Mouse (Mus musculus) liver, embryonic 14.5 days (tissue): Measurements from ENCODE around the gene Ntn1. TPM values are rescaled to one million over a fixed set of nuclear protein-coding genes. Genes with fewer than 3 reads are reported as not detected.

Experiments used
- ATAC-seq: fragments of 200-750 bp; cut with Nextera tagmentation; 2 replicates; pipeline ENCODE4 v1.8.0; 2017; ENCODE audit warnings: moderate number of reproducible peaks, mild to moderate bottlenecking, moderate library complexity; ENCODE audit not compliant: insufficient read depth
- DNase-seq, 3 experiments: peaks; one replicate each; pipeline ENCODE4 v3.0.0-alpha.2; 2012 to 2013; ENCODE audit warnings: low read depth in 3 of 3, low spot score in 3 of 3
- H3K27ac ChIP-seq: fragments of 300-500 bp; sonication (generic); 2 replicates; pipeline ENCODE4 v1.5.1; 2014; ENCODE audit warnings: moderate library complexity, mild to moderate bottlenecking, control low read depth, inconsistent platforms
- H3K27me3 ChIP-seq: fragments of 300-500 bp; sonication (generic); 2 replicates; pipeline ENCODE4 v1.6.1; 2014; ENCODE audit warnings: mild to moderate bottlenecking, low read length, moderate library complexity; ENCODE audit not compliant: control insufficient read depth, insufficient read depth
- H3K36me3 ChIP-seq: fragments of 300-500 bp; sonication (generic); replicated peaks from 2 replicates; pipeline ENCODE4 v1.6.1; 2014; ENCODE audit warnings: low read depth; ENCODE audit not compliant: control insufficient read depth, insufficient read depth
- H3K4me1 ChIP-seq, 2 experiments: fragments of 200-500 bp in 1 of 2; fragments of 300-500 bp in 1 of 2; sonication (generic) in 1 of 2; replicated peaks; 2 replicates each; pipeline ENCODE4 v1.6.1; 2012 to 2014; ENCODE audit warnings: antibody characterized with exemption in 1 of 2, inconsistent platforms in 1 of 2, low read length in 1 of 2; ENCODE audit not compliant: control insufficient read depth in 2 of 2, insufficient read depth in 2 of 2
- H3K4me2 ChIP-seq: fragments of 300-500 bp; sonication (generic); 2 replicates; pipeline ENCODE4 v1.6.1; 2014; ENCODE audit warnings: low read depth, mild to moderate bottlenecking, control low read depth, moderate library complexity
- H3K4me3 ChIP-seq, 2 experiments: fragments of 200-500 bp in 1 of 2; fragments of 300-500 bp in 1 of 2; sonication (generic) in 1 of 2; 2 replicates each; pipeline ENCODE4 v1.5.1; 2012 to 2014; ENCODE audit warnings: low read depth in 2 of 2, low read length in 2 of 2, mild to moderate bottlenecking in 2 of 2, control low read depth in 1 of 2, inconsistent platforms in 1 of 2, moderate library complexity in 1 of 2; ENCODE audit not compliant: insufficient read depth in 1 of 2
- H3K9ac ChIP-seq: fragments of 300-500 bp; sonication (generic); replicated peaks from 2 replicates; pipeline ENCODE4 v1.6.1; 2014; ENCODE audit warnings: mild to moderate bottlenecking, control low read depth, moderate library complexity
- H3K9me3 ChIP-seq: fragments of 300-500 bp; sonication (generic); 2 replicates; pipeline ENCODE4 v1.6.1; 2016; ENCODE audit warnings: low read length, mixed read lengths; ENCODE audit not compliant: control insufficient read depth
- CTCF ChIP-seq: IDR thresholded peaks from 2 replicates; pipeline ENCODE4 v1.5.1; 2016; ENCODE audit warnings: antibody characterized with exemption, low read depth, control low read depth
- EP300 ChIP-seq: IDR thresholded peaks from 2 replicates; pipeline ENCODE4 v1.6.1; 2016; ENCODE audit warnings: antibody characterized with exemption, low read depth
- WGBS: fragments of 180-500 bp; shearing (Covaris S2); extraction: QIAGEN DNeasy Blood & Tissue Kit; methylation state at CpG from one replicate; pipeline ENCODE4 v1.1.7; 2014; ENCODE audit not compliant: insufficient replicate concordance; 5-methylcytosine and 5-hydroxymethylcytosine counted together
- polyA plus RNA-seq, 2 experiments: library from polyadenylated mRNA; depleted of rRNA in 1 of 2; stranded (reverse) in 1 of 2; unstranded in 1 of 2; fragments of >200 nt; fragmentation: Nextera tagmentation in 1 of 2; extraction: Ambion mirVana in 1 of 2; gene quantifications; 2 replicates each; pipeline versions ENCODE4 v1.2.1 to v1.2.3; 2012 to 2014

Ntn1 gene
- polyA plus RNA-seq, 2 experiments: 0.06 to 0.15 TPM

DNA sequence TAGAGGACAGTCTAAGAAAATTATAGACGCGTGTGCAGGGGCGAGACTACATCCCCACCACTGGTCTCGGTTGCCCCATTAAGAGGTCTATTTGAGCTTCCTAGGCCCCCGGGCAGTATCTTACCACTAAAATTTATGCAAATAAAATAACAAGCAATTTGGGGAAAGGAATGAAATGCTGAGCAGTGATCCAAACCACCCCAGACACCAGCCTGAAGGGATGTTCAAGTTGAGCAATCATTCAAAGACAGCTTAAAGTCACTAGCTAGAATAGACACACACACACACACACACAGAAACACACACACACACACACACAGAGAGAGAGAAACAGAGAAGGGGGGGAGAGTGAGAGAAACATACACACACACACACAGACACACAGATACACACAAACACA lies 105.1 kb downstream of the Ntn1 start:
- no peaks in the 10 kb centered on the region for H3K4me1 ChIP-seq
- no peak overlapping the region for H3K9ac ChIP-seq
- ATAC-seq (no peak), DNase-seq (no peak)
- no peak overlapping the region for H3K27ac ChIP-seq
- H3K4me3 ChIP-seq: no peak overlapping the region
- TF ChIP-seq CTCF (no peak), EP300 (no peak)
- H3K9me3 ChIP-seq: no peaks in the 10 kb centered on the region
- 69% methylated on average over 5 of the region's 5 CpGs for WGBS
- no peaks in the 10 kb centered on the region for H3K27me3 ChIP-seq
- no peak overlapping the region for H3K4me2 ChIP-seq
- no peaks in the 10 kb centered on the region for H3K36me3 ChIP-seq

GRCm38 (mm10) chr11:68290631-68291030 lies 110.0 kb downstream of the Ntn1 start:
- no peak overlapping the region for H3K4me3 ChIP-seq
- H3K4me2 ChIP-seq: no peak overlapping the region
- H3K36me3 ChIP-seq: no peaks in the 10 kb centered on the region
- no peaks in the 10 kb centered on the region for H3K4me1 ChIP-seq
- no peak overlapping the region for H3K27ac ChIP-seq
- no peak for ATAC-seq
- no peaks in the 10 kb centered on the region for H3K27me3 ChIP-seq
- no peaks in the 10 kb centered on the region for H3K9me3 ChIP-seq
- no peak overlapping the region for H3K9ac ChIP-seq
- no peak for DNase-seq
- TF ChIP-seq EP300 (no peak), CTCF (no peak)
- 63% methylated on average over 8 of the region's 8 CpGs for WGBS

DNA sequence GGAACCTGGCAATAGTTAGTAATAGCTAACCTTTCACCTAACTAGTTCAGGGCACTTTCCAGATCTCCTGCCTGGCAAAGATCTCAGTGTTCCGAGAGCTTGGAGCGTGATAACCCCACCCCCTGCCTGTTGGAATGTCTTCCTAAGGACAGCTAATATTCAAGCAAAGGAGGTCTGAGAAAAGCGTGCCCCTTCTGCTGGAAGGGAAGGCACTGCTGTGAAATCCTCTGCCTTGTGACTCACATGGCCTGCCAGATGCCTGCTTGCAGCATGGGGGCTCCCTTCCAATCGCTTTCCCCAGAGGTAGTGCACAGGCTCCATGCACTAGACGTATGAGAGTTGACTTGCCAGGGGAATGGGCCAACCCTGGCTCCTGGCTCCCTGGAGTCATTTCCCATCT lies 113.3 kb downstream of the Ntn1 start:
- TF ChIP-seq EP300: no peak
- no peak for TF ChIP-seq CTCF
- H3K27me3 ChIP-seq: no peaks in the 10 kb centered on the region
- no peak overlapping the region for H3K4me3 ChIP-seq
- no peak overlapping the region for H3K4me2 ChIP-seq
- DNase-seq (no peak), ATAC-seq (no peak)
- no peaks in the 10 kb centered on the region for H3K4me1 ChIP-seq
- no peak overlapping the region for H3K27ac ChIP-seq
- no peaks in the 10 kb centered on the region for H3K9me3 ChIP-seq
- no peaks in the 10 kb centered on the region for H3K36me3 ChIP-seq
- no peak overlapping the region for H3K9ac ChIP-seq
- 59% methylated on average over 5 of the region's 5 CpGs for WGBS

GRCm38 (mm10) chr11:68286142-68286808 lies 114.3 kb downstream of the Ntn1 start:
- no peaks in the 10 kb centered on the region for H3K4me1 ChIP-seq
- no peaks in the 10 kb centered on the region for H3K9me3 ChIP-seq
- no peak for DNase-seq
- H3K27ac ChIP-seq: no peak overlapping the region
- 42% methylated on average over 10 of the region's 10 CpGs for WGBS
- no peaks in the 10 kb centered on the region for H3K27me3 ChIP-seq
- no peak for ATAC-seq
- H3K36me3 ChIP-seq: no peaks in the 10 kb centered on the region
- H3K4me3 ChIP-seq: no peak overlapping the region
- no peak overlapping the region for H3K9ac ChIP-seq
- TF ChIP-seq EP300 (no peak), CTCF (no peak)
- H3K4me2 ChIP-seq: no peak overlapping the region

DNA sequence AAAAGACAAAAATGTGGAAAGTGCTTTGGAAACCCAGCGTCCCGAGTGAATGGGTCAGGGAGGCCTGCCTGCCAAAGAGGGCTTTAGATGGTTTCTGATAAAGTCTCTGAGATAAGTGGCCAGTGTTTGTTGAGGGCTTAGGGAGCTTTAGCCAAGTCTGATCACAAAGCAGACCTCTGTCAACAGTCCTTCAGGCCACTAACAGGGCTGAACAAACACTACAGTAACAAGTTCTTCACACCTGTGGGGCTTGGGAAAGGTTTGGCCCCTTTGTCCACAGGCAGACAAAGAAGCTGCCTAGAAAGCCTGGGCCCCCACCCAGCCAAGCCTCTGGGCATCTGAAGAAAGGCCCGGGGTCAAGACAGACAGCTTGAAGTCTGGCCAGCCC lies 114.9 kb downstream of the Ntn1 start:
- H3K27me3 ChIP-seq: no peaks in the 10 kb centered on the region
- H3K9ac ChIP-seq: no peak overlapping the region
- H3K4me1 ChIP-seq: no peaks in the 10 kb centered on the region
- H3K4me3 ChIP-seq: no peak overlapping the region
- no peak overlapping the region for H3K27ac ChIP-seq
- H3K36me3 ChIP-seq: no peaks in the 10 kb centered on the region
- no peak for ATAC-seq
- no peak for DNase-seq
- WGBS: 36% methylated on average over 3 of the region's 3 CpGs
- H3K9me3 ChIP-seq: no peaks in the 10 kb centered on the region
- no peak overlapping the region for H3K4me2 ChIP-seq
- TF ChIP-seq CTCF (no peak), EP300 (no peak)
